Mouse (Mus musculus) hindbrain, postnatal 0 days (tissue): Measurements from ENCODE around the gene Cldn24. TPM values are rescaled to one million over a fixed set of nuclear protein-coding genes. Genes with fewer than 3 reads are reported as not detected.
A peak's percentile ranks its signal among the peaks of the same experiment; 100 is the strongest.

Experiments
- ATAC-seq: fragments of 200-750 bp; cut with Nextera tagmentation; 2 replicates; pipeline ENCODE4 v1.8.0; 2017; ENCODE audit warnings: mild to moderate bottlenecking, moderate TSS enrichment, moderate library complexity
- DNase-seq: peaks from one replicate; pipeline ENCODE4 v3.0.0-alpha.2; 2015; ENCODE audit warnings: low spot score
- H3K27ac ChIP-seq: fragments of 300-500 bp; sonication (generic); 2 replicates; pipeline ENCODE4 v1.5.1; 2014; ENCODE audit warnings: mild to moderate bottlenecking
- H3K27me3 ChIP-seq: fragments of 300-500 bp; sonication (generic); 2 replicates; pipeline ENCODE4 v1.6.1; 2014; ENCODE audit warnings: low read length, mixed read lengths; ENCODE audit not compliant: insufficient read depth
- H3K36me3 ChIP-seq: fragments of 300-500 bp; sonication (generic); 2 replicates; pipeline ENCODE4 v1.6.1; 2014; ENCODE audit warnings: low read length, mixed read lengths; ENCODE audit not compliant: insufficient read depth
- H3K4me1 ChIP-seq: fragments of 300-500 bp; sonication (generic); 2 replicates; pipeline ENCODE4 v1.6.1; 2014; ENCODE audit warnings: antibody characterized with exemption, low read length, mixed read lengths; ENCODE audit not compliant: insufficient read depth
- H3K4me2 ChIP-seq: fragments of 300-500 bp; sonication (generic); 2 replicates; pipeline ENCODE4 v1.6.1; 2014; ENCODE audit warnings: low read depth, mild to moderate bottlenecking, low read length, moderate library complexity, mixed read lengths
- H3K4me3 ChIP-seq: fragments of 300-500 bp; sonication (generic); 2 replicates; pipeline ENCODE4 v1.5.1; 2014; ENCODE audit warnings: low read length
- H3K9ac ChIP-seq: fragments of 300-500 bp; sonication (generic); replicated peaks from 2 replicates; pipeline ENCODE4 v1.6.1; 2014; ENCODE audit warnings: mild to moderate bottlenecking, low read length, moderate library complexity, mixed read lengths
- H3K9me3 ChIP-seq: fragments of 300-500 bp; sonication (generic); 2 replicates; pipeline ENCODE4 v1.6.1; 2016; ENCODE audit warnings: low read length, mixed read lengths
- CTCF ChIP-seq: IDR thresholded peaks from 2 replicates; pipeline ENCODE4 v1.5.1; 2016; ENCODE audit warnings: antibody characterized with exemption, control low read depth, low read depth
- WGBS: fragments of 180-500 bp; shearing (Covaris S2); extraction: QIAGEN DNeasy Blood & Tissue Kit; methylation state at CpG from one replicate; pipeline ENCODE4 v1.1.7; 2014; 5-methylcytosine and 5-hydroxymethylcytosine counted together
- polyA plus RNA-seq: library from polyadenylated mRNA; unstranded; fragments of >200 nt; fragmentation: Nextera tagmentation; extraction: Ambion mirVana; gene quantifications from 2 replicates; pipeline ENCODE4 v1.2.1, GENCODE M21; 2015
- total RNA-seq: library from RNA; depleted of rRNA; stranded (reverse); fragments of >200 nt; gene quantifications from 2 replicates; pipeline ENCODE4 v1.2.3, GENCODE M21; 2014

The Cldn24 gene
- total and polyA plus RNA-seq, 2 experiments from 2014 or later = not detected

- ATAC-seq (no peak), DNase-seq (peak; percentile 19)
- Histone ChIP-seq H3K36me3 (no peaks in the 10 kb centered on the region), H3K27ac (no peak overlapping the region), H3K4me2 (no peak overlapping the region), H3K9ac (no peak overlapping the region), H3K4me1 (no peaks in the 10 kb centered on the region), H3K9me3 (no peaks in the 10 kb centered on the region), H3K4me3 (no peak overlapping the region), H3K27me3 (no peaks in the 10 kb centered on the region)
- TF ChIP-seq CTCF = no peak
- 53% methylated on average over 13 of the region's 13 CpGs for WGBS
Observed at GRCm38 (mm10) chr8:47845956-47846355, 24.0 kb downstream of the Cldn24 start.

GRCm38 (mm10) chr8:47847161-47847560 lies 25.2 kb downstream of the Cldn24 start:
- no peak overlapping the region for H3K4me2 ChIP-seq
- no peaks in the 10 kb centered on the region for H3K9me3 ChIP-seq
- ATAC-seq (no peak), DNase-seq (no peak)
- H3K27me3 ChIP-seq = no peaks in the 10 kb centered on the region
- WGBS = 68% methylated on average over 14 of the region's 14 CpGs
- H3K4me3 ChIP-seq = no peak overlapping the region
- H3K9ac ChIP-seq = no peak overlapping the region
- TF ChIP-seq CTCF = no peak
- H3K36me3 ChIP-seq = no peaks in the 10 kb centered on the region
- H3K4me1 ChIP-seq = no peaks in the 10 kb centered on the region
- no peak overlapping the region for H3K27ac ChIP-seq

- H3K4me2 ChIP-seq = no peak overlapping the region
- no peak overlapping the region for H3K9ac ChIP-seq
- no peaks in the 10 kb centered on the region for H3K36me3 ChIP-seq
- no peak overlapping the region for H3K27ac ChIP-seq
- no peaks in the 10 kb centered on the region for H3K27me3 ChIP-seq
- DNase-seq (no peak), ATAC-seq (no peak)
- no peaks in the 10 kb centered on the region for H3K4me1 ChIP-seq
- no peak for TF ChIP-seq CTCF
- WGBS = 89% methylated on average over 6 of the region's 6 CpGs
- H3K9me3 ChIP-seq = no peaks in the 10 kb centered on the region
- no peak overlapping the region for H3K4me3 ChIP-seq
Observed at GRCm38 (mm10) chr8:47847931-47848330, 26.0 kb downstream of the Cldn24 start.

GRCm38 (mm10) chr8:47849842-47850241 lies 27.9 kb downstream of the Cldn24 start:
- DNase-seq (no peak), ATAC-seq (no peak)
- Histone ChIP-seq H3K9ac (no peak overlapping the region), H3K9me3 (no peaks in the 10 kb centered on the region), H3K27ac (no peak overlapping the region), H3K4me1 (no peaks in the 10 kb centered on the region), H3K27me3 (no peaks in the 10 kb centered on the region), H3K4me3 (no peak overlapping the region), H3K4me2 (no peak overlapping the region), H3K36me3 (no peaks in the 10 kb centered on the region)
- 81% methylated on average over 8 of the region's 8 CpGs for WGBS
- peak; percentile 48; the same call in 1 of the 2 replicates for TF ChIP-seq CTCF

- Histone ChIP-seq H3K4me3 (no peak overlapping the region), H3K9ac (no peak overlapping the region), H3K4me2 (peak overlapping the region; percentile 30), H3K27me3 (no peaks in the 10 kb centered on the region), H3K4me1 (no peaks in the 10 kb centered on the region), H3K27ac (peak overlapping the region; percentile 33; the same call in 1 of the 2 replicates), H3K9me3 (no peaks in the 10 kb centered on the region), H3K36me3 (no peaks in the 10 kb centered on the region)
- no peak for TF ChIP-seq CTCF
- ATAC-seq = no peak
- 56% methylated on average over 12 of the region's 12 CpGs for WGBS
- peak; percentile 28 for DNase-seq
Observed at GRCm38 (mm10) chr8:47851824-47852502, 30.0 kb downstream of the Cldn24 start.

GRCm38 (mm10) chr8:47852737-47853136 lies 30.8 kb downstream of the Cldn24 start:
- H3K4me3 ChIP-seq = no peak overlapping the region
- no peaks in the 10 kb centered on the region for H3K9me3 ChIP-seq
- no peak overlapping the region for H3K4me2 ChIP-seq
- no peak for TF ChIP-seq CTCF
- H3K4me1 ChIP-seq = no peaks in the 10 kb centered on the region
- no peak for ATAC-seq
- H3K9ac ChIP-seq = no peak overlapping the region
- WGBS = 83% methylated on average over 5 of the region's 5 CpGs
- no peak overlapping the region for H3K27ac ChIP-seq
- H3K36me3 ChIP-seq = no peaks in the 10 kb centered on the region
- DNase-seq = no peak
- H3K27me3 ChIP-seq = no peaks in the 10 kb centered on the region

GRCm38 (mm10) chr8:47853356-47853755 lies 31.4 kb downstream of the Cldn24 start:
- DNase-seq = no peak
- H3K27me3 ChIP-seq = no peaks in the 10 kb centered on the region
- no peak for ATAC-seq
- TF ChIP-seq CTCF = no peak
- H3K9me3 ChIP-seq = no peaks in the 10 kb centered on the region
- no peak overlapping the region for H3K4me2 ChIP-seq
- H3K27ac ChIP-seq = no peak overlapping the region
- 0 out of 2 replicates have a peak, but pooled peaks cover 3% of the 10 kb centered on the region for H3K36me3 ChIP-seq
- H3K9ac ChIP-seq = no peak overlapping the region
- H3K4me3 ChIP-seq = no peak overlapping the region
- no peaks in the 10 kb centered on the region for H3K4me1 ChIP-seq
- WGBS = 82% methylated on average over 5 of the region's 5 CpGs
